Mouse (Mus musculus) hindbrain, embryonic 10.5 days (tissue): ENCODE results near the gene Tmem25. TPM values are rescaled to one million over a fixed set of nuclear protein-coding genes. Genes with fewer than 3 reads are reported as not detected.
A peak's percentile ranks its signal among the peaks of the same experiment; 100 is the strongest.

Experiments
- DNase-seq: peaks from one replicate; pipeline ENCODE4 v3.0.0-alpha.2; 2017; ENCODE audit warnings: low spot score
- H3K27ac ChIP-seq: fragments of 300-500 bp; sonication (generic); 2 replicates; pipeline ENCODE4 v1.5.1; 2016; ENCODE audit warnings: mild to moderate bottlenecking, moderate library complexity
- H3K27me3 ChIP-seq: fragments of 300-500 bp; sonication (generic); 2 replicates; pipeline ENCODE4 v1.6.1; 2016; ENCODE audit warnings: mild to moderate bottlenecking; ENCODE audit not compliant: poor library complexity, insufficient read depth, severe bottlenecking
- H3K36me3 ChIP-seq: fragments of 300-500 bp; sonication (generic); 2 replicates; pipeline ENCODE4 v1.6.1; 2016; ENCODE audit warnings: mild to moderate bottlenecking, moderate library complexity
- H3K4me1 ChIP-seq: fragments of 300-500 bp; sonication (generic); replicated peaks from 2 replicates; pipeline ENCODE4 v1.6.1; 2016; ENCODE audit warnings: mild to moderate bottlenecking
- H3K4me3 ChIP-seq: fragments of 300-500 bp; sonication (generic); 2 replicates; pipeline ENCODE4 v1.5.1; 2016; ENCODE audit warnings: mild to moderate bottlenecking, moderate library complexity
- H3K9me3 ChIP-seq: fragments of 300-500 bp; sonication (generic); 2 replicates; pipeline ENCODE4 v1.6.1; 2016; ENCODE audit warnings: mild to moderate bottlenecking, moderate library complexity
- WGBS: fragments of 180-500 bp; shearing (Covaris S2); methylation state at CpG from one replicate; pipeline ENCODE4 v1.1.7; 2016; 5-methylcytosine and 5-hydroxymethylcytosine counted together
- polyA plus RNA-seq: library from polyadenylated mRNA; unstranded; fragments of >200 nt; fragmentation: Nextera tagmentation; extraction: Ambion mirVana; gene quantifications from 2 replicates; pipeline ENCODE4 v1.2.1, GENCODE M21; 2016

Tmem25 gene
- 2.6 and 3.2 TPM in 2 replicates for polyA plus RNA-seq

- Histone ChIP-seq H3K27ac (peak within 1 kb of the TSS; percentile 87), H3K4me3 (peak within 1 kb of the TSS; percentile 67), H3K36me3 (no peaks in the 10 kb centered on the region), H3K27me3 (peaks cover 54% of the 10 kb centered on the region), H3K4me1 (peaks cover 25% of the 10 kb centered on the region), H3K9me3 (no peaks in the 10 kb centered on the region)
- peak; percentile 86 for DNase-seq
- WGBS = under 1% methylated on average over 75 of the region's 75 CpGs
Measured at GRCm38 (mm10) chr9:44799102-44799957, at the start of gene Tmem25. Gene Tmem25 (minus strand): TSS chr9:44799307.

GRCm38 (mm10) chr9:44847446-44847845, 48.3 kb upstream of the Tmem25 start:
- Histone ChIP-seq H3K27me3 (no peaks in the 10 kb centered on the region), H3K9me3 (no peaks in the 10 kb centered on the region), H3K36me3 (peaks cover 96% of the 10 kb centered on the region), H3K4me3 (no peak overlapping the region), H3K4me1 (no peaks in the 10 kb centered on the region), H3K27ac (no peak overlapping the region)
- no peak for DNase-seq
- WGBS = 94% methylated on average over 6 of the region's 6 CpGs

- Histone ChIP-seq H3K27me3 (no peaks in the 10 kb centered on the region), H3K27ac (no peak overlapping the region), H3K36me3 (peaks cover 97% of the 10 kb centered on the region), H3K4me1 (no peaks in the 10 kb centered on the region), H3K4me3 (no peak overlapping the region), H3K9me3 (no peaks in the 10 kb centered on the region)
- DNase-seq = no peak
- WGBS = 94% methylated on average over 10 of the region's 10 CpGs
Measured at GRCm38 (mm10) chr9:44841241-44841640, 42.1 kb upstream of the Tmem25 start.

GRCm38 (mm10) chr9:44836439-44836838, 37.3 kb upstream of the Tmem25 start:
- H3K36me3 ChIP-seq = peaks cover 97% of the 10 kb centered on the region

GRCm38 (mm10) chr9:44832356-44832755, 33.2 kb upstream of the Tmem25 start:
- Histone ChIP-seq H3K4me3 (no peak overlapping the region), H3K36me3 (peaks cover 98% of the 10 kb centered on the region), H3K9me3 (no peaks in the 10 kb centered on the region), H3K27me3 (no peaks in the 10 kb centered on the region), H3K4me1 (no peaks in the 10 kb centered on the region), H3K27ac (no peak overlapping the region)
- WGBS = 95% methylated on average over 4 of the region's 4 CpGs
- DNase-seq = no peak

More at GRCm38 (mm10) chr9:44836439-44836838, 37.3 kb upstream of the Tmem25 start:
- H3K9me3 ChIP-seq = no peaks in the 10 kb centered on the region
- WGBS = 58% methylated on average over 7 of the region's 7 CpGs
- no peak overlapping the region for H3K27ac ChIP-seq
- H3K27me3 ChIP-seq = no peaks in the 10 kb centered on the region
- peak; percentile 77 for DNase-seq
- no peak overlapping the region for H3K4me3 ChIP-seq
- no peaks in the 10 kb centered on the region for H3K4me1 ChIP-seq

- Histone ChIP-seq H3K4me1 (no peaks in the 10 kb centered on the region), H3K27me3 (no peaks in the 10 kb centered on the region), H3K4me3 (no peak overlapping the region), H3K36me3 (peaks cover 100% of the 10 kb centered on the region), H3K9me3 (no peaks in the 10 kb centered on the region), H3K27ac (no peak overlapping the region)
- WGBS = 90% methylated on average over 2 of the region's 2 CpGs
- no peak for DNase-seq
Measured at GRCm38 (mm10) chr9:44830506-44830905, 31.4 kb upstream of the Tmem25 start.

- Histone ChIP-seq H3K4me3 (no peak overlapping the region), H3K4me1 (no peaks in the 10 kb centered on the region), H3K27ac (no peak overlapping the region), H3K9me3 (no peaks in the 10 kb centered on the region), H3K27me3 (no peaks in the 10 kb centered on the region), H3K36me3 (peaks cover 100% of the 10 kb centered on the region)
- DNase-seq = no peak
- 97% methylated on average over 11 of the region's 11 CpGs for WGBS
Measured at GRCm38 (mm10) chr9:44828944-44829343, 29.8 kb upstream of the Tmem25 start.

- WGBS = 81% methylated on average over 7 of the region's 7 CpGs
- no peak for DNase-seq
- no peaks in the 10 kb centered on the region for H3K9me3 ChIP-seq
- no peak overlapping the region for H3K27ac ChIP-seq
- H3K4me3 ChIP-seq = no peak overlapping the region
- peaks cover 100% of the 10 kb centered on the region for H3K36me3 ChIP-seq
- H3K27me3 ChIP-seq = no peaks in the 10 kb centered on the region
- no peaks in the 10 kb centered on the region for H3K4me1 ChIP-seq
Measured at GRCm38 (mm10) chr9:44826660-44827059, 27.6 kb upstream of the Tmem25 start.

- no peak overlapping the region for H3K27ac ChIP-seq
- 95% methylated on average over 15 of the region's 15 CpGs for WGBS
Measured at GRCm38 (mm10) chr9:44819920-44820827, 21.1 kb upstream of the Tmem25 start.

GRCm38 (mm10) chr9:44817522-44817921, 18.4 kb upstream of the Tmem25 start:
- Histone ChIP-seq H3K4me1 (no peaks in the 10 kb centered on the region), H3K27me3 (no peaks in the 10 kb centered on the region), H3K27ac (no peak overlapping the region), H3K9me3 (no peaks in the 10 kb centered on the region), H3K4me3 (no peak overlapping the region), H3K36me3 (peaks cover 100% of the 10 kb centered on the region)
- no peak for DNase-seq
- WGBS = 91% methylated on average over 5 of the region's 5 CpGs

More at GRCm38 (mm10) chr9:44819920-44820827, 21.1 kb upstream of the Tmem25 start:
- no peaks in the 10 kb centered on the region for H3K4me1 ChIP-seq
- no peak overlapping the region for H3K4me3 ChIP-seq
- H3K27me3 ChIP-seq = no peaks in the 10 kb centered on the region
- peaks cover 100% of the 10 kb centered on the region for H3K36me3 ChIP-seq
- H3K9me3 ChIP-seq = no peaks in the 10 kb centered on the region
- no peak for DNase-seq

GRCm38 (mm10) chr9:44814179-44814578, 15.1 kb upstream of the Tmem25 start:
- H3K4me3 ChIP-seq = no peak overlapping the region
- no peaks in the 10 kb centered on the region for H3K9me3 ChIP-seq
- no peaks in the 10 kb centered on the region for H3K4me1 ChIP-seq
- WGBS = 93% methylated on average over 8 of the region's 8 CpGs
- no peak overlapping the region for H3K27ac ChIP-seq
- DNase-seq = no peak
- H3K36me3 ChIP-seq = peaks cover 100% of the 10 kb centered on the region
- no peaks in the 10 kb centered on the region for H3K27me3 ChIP-seq

- Histone ChIP-seq H3K9me3 (no peaks in the 10 kb centered on the region), H3K4me1 (no peaks in the 10 kb centered on the region), H3K36me3 (peaks cover 100% of the 10 kb centered on the region), H3K27ac (no peak overlapping the region), H3K27me3 (no peaks in the 10 kb centered on the region), H3K4me3 (no peak overlapping the region)
- no peak for DNase-seq
- WGBS = 93% methylated on average over 10 of the region's 10 CpGs
Measured at GRCm38 (mm10) chr9:44810316-44810715, 11.2 kb upstream of the Tmem25 start.

GRCm38 (mm10) chr9:44807778-44808177, 8.7 kb upstream of the Tmem25 start:
- Histone ChIP-seq H3K4me1 (no peaks in the 10 kb centered on the region), H3K27ac (no peak overlapping the region), H3K9me3 (no peaks in the 10 kb centered on the region), H3K27me3 (0 out of 2 replicates have a peak, but pooled peaks cover under 1% of the 10 kb centered on the region), H3K4me3 (no peak overlapping the region), H3K36me3 (peaks cover 83% of the 10 kb centered on the region)
- DNase-seq = no peak
- WGBS = 94% methylated on average over 10 of the region's 10 CpGs
